Mouse (Mus musculus) heart, adult 2 months (tissue): ENCODE measurements around the gene Slc4a8. TPM values are rescaled to one million over a fixed set of nuclear protein-coding genes. Genes with fewer than 3 reads are reported as not detected.
A peak's percentile ranks its signal among the peaks of the same experiment; 100 is the strongest.

Experiments
- DNase-seq, 2 experiments: peaks; one replicate each; pipeline ENCODE4 v3.0.0; 2021
- H3K27ac ChIP-seq: fragments of 200-600 bp; 2 replicates; pipeline ENCODE4 v1.8.1; 2022
- H3K27me3 ChIP-seq: fragments of 200-500 bp; 2 replicates; pipeline ENCODE4 v1.6.1; 2012; ENCODE audit warnings: mild to moderate bottlenecking, low read length, inconsistent platforms, mixed read lengths; ENCODE audit not compliant: control insufficient read depth, insufficient read depth
- H3K36me3 ChIP-seq: fragments of 200-500 bp; 2 replicates; pipeline ENCODE4 v1.6.1; 2012; ENCODE audit warnings: low read length, inconsistent platforms; ENCODE audit not compliant: control insufficient read depth, insufficient read depth
- H3K4me1 ChIP-seq: fragments of 200-500 bp; 2 replicates; pipeline ENCODE4 v1.6.1; 2011; ENCODE audit warnings: low read length; ENCODE audit not compliant: control insufficient read depth, insufficient read depth
- H3K4me3 ChIP-seq: fragments of 200-600 bp; 2 replicates; pipeline ENCODE4 v1.8.1; 2022
- H3K79me2 ChIP-seq: fragments of 200-500 bp; replicated peaks from 2 replicates; pipeline ENCODE4 v1.6.1; 2012; ENCODE audit warnings: mild to moderate bottlenecking, inconsistent platforms, low read length, moderate library complexity, mixed read lengths; ENCODE audit not compliant: control insufficient read depth, insufficient read depth
- H3K9ac ChIP-seq: fragments of 200-500 bp; 2 replicates; pipeline ENCODE4 v1.6.1; 2012; ENCODE audit warnings: low read depth, mild to moderate bottlenecking, control low read depth, inconsistent platforms, low read length, mixed read lengths
- CTCF ChIP-seq: fragments of 200-600 bp; IDR thresholded peaks from 2 replicates; pipeline ENCODE4 v1.8.1; 2022; ENCODE audit warnings: antibody characterized with exemption, mild to moderate bottlenecking, moderate library complexity
- EP300 ChIP-seq: fragments of 200-500 bp; IDR thresholded peaks from 2 replicates; pipeline ENCODE4 v1.6.1; 2011; ENCODE audit warnings: low read depth, low read length, control low read depth; ENCODE audit not compliant: insufficient read depth
- POLR2A ChIP-seq: fragments of 200-500 bp; IDR thresholded peaks from 2 replicates; pipeline ENCODE4 v1.6.1; 2011; ENCODE audit warnings: mild to moderate bottlenecking, low read depth, low read length, control low read depth; ENCODE audit not compliant: insufficient read depth
- WGBS: fragments of 180-500 bp; shearing (Covaris S2); methylation state at CpG from one replicate; pipeline ENCODE4 v1.1.7; 2018; 5-methylcytosine and 5-hydroxymethylcytosine counted together
- intact Hi-C: fragments of 180-260 bp; cut with DNase I; formaldehyde crosslinking; loops from one replicate; pipeline ENCODE4 v1.15.1; 2025
- long read RNA-seq: library from polyadenylated mRNA; stranded (forward); transcript quantifications from one replicate; pipeline ENCODE4 v2.0.0, GENCODE M21; 2021
- polyA plus RNA-seq: library from polyadenylated mRNA; depleted of rRNA; stranded (reverse); fragments of >200 nt; gene quantifications from 2 replicates; pipeline ENCODE4 v1.2.3, GENCODE M21; 2012; rRNA removed
- total RNA-seq, 2 experiments: library from RNA; stranded (reverse); gene quantifications; 2 replicates each; pipeline ENCODE4 v1.2.3; 2021

Gene Slc4a8
- 1 to 10 TPM; 2.8 to 4.1 TPM for total RNA-seq
- polyA plus RNA-seq = 0.96 and 1.5 TPM in 2 replicates
- long read RNA-seq = 0 reads

GRCm38 (mm10) chr15:100761419-100762185 is at the start of gene Slc4a8:
TSS of gene Slc4a8 (plus strand) at chr15:100761747.
- 1% methylated on average over 64 of the region's 64 CpGs for WGBS
- TF ChIP-seq CTCF = peak; percentile 59
- TF ChIP-seq POLR2A = no peak
- no peak for TF ChIP-seq EP300
- peak within 1 kb of the TSS; percentile 54 for H3K9ac ChIP-seq
- DNase-seq = peak; percentile 85 to 91
- H3K27me3 ChIP-seq = peaks cover 7% of the 10 kb centered on the region
- no peaks in the 10 kb centered on the region for H3K36me3 ChIP-seq
- peak within 1 kb of the TSS; percentile 57 for H3K4me3 ChIP-seq
- intact Hi-C loops = loop anchor here (5.0 kb wide), 1 partner anchor 51 kb away; no protein-coding TSS in a partner anchor
- H3K4me1 ChIP-seq = no peaks in the 10 kb centered on the region
- no peaks in the 10 kb centered on the region for H3K79me2 ChIP-seq
- H3K27ac ChIP-seq = peak within 1 kb of the TSS; percentile 56

- WGBS = 75% methylated on average over 8 of the region's 8 CpGs
- DNase-seq = no peak
- Histone ChIP-seq H3K36me3 (no peaks in the 10 kb centered on the region), H3K4me1 (no peaks in the 10 kb centered on the region), H3K79me2 (no peaks in the 10 kb centered on the region), H3K4me3 (no peak overlapping the region), H3K9ac (no peak overlapping the region), H3K27me3 (no peaks in the 10 kb centered on the region), H3K27ac (no peak overlapping the region)
- intact Hi-C loops = no loop called here
- no peak for TF ChIP-seq CTCF
- no peak for TF ChIP-seq POLR2A
- TF ChIP-seq EP300 = no peak
These were observed 47.1 kb upstream of the Slc4a8 start for GRCm38 (mm10) chr15:100714470-100714869.

- 52% methylated on average over 9 of the region's 9 CpGs for WGBS
These were observed 46.1 kb upstream of the Slc4a8 start for GRCm38 (mm10) chr15:100715399-100715993.

GRCm38 (mm10) chr15:100717933-100718332 is 43.6 kb upstream of the Slc4a8 start:
- WGBS = 73% methylated on average over 6 of the region's 6 CpGs
- Histone ChIP-seq H3K9ac (no peak overlapping the region), H3K4me3 (no peak overlapping the region), H3K27ac (no peak overlapping the region), H3K4me1 (no peaks in the 10 kb centered on the region), H3K79me2 (no peaks in the 10 kb centered on the region), H3K27me3 (no peaks in the 10 kb centered on the region; the same call in 1 of the 2 replicates), H3K36me3 (no peaks in the 10 kb centered on the region)
- no peak for DNase-seq
- no peak for TF ChIP-seq CTCF
- TF ChIP-seq POLR2A = no peak
- no peak for TF ChIP-seq EP300
- intact Hi-C loops = no loop called here

More at GRCm38 (mm10) chr15:100715399-100715993, 46.1 kb upstream of the Slc4a8 start:
- Histone ChIP-seq H3K79me2 (no peaks in the 10 kb centered on the region), H3K9ac (no peak overlapping the region), H3K4me1 (no peaks in the 10 kb centered on the region), H3K27me3 (no peaks in the 10 kb centered on the region), H3K36me3 (no peaks in the 10 kb centered on the region), H3K27ac (no peak overlapping the region), H3K4me3 (no peak overlapping the region)
- TF ChIP-seq POLR2A (no peak), CTCF (no peak), EP300 (no peak)
- intact Hi-C loops = no loop called here
- no peak for DNase-seq

GRCm38 (mm10) chr15:100718572-100718971 is 43.0 kb upstream of the Slc4a8 start:
- H3K79me2 ChIP-seq = no peaks in the 10 kb centered on the region
- peak; percentile 47 for TF ChIP-seq CTCF
- TF ChIP-seq EP300 = no peak
- no peak overlapping the region for H3K4me3 ChIP-seq
- intact Hi-C loops = no loop called here
- WGBS = 78% methylated on average over 11 of the region's 11 CpGs
- H3K36me3 ChIP-seq = no peaks in the 10 kb centered on the region
- H3K4me1 ChIP-seq = no peaks in the 10 kb centered on the region
- no peaks in the 10 kb centered on the region; the same call in 1 of the 2 replicates for H3K27me3 ChIP-seq
- DNase-seq = no peak
- no peak overlapping the region for H3K27ac ChIP-seq
- H3K9ac ChIP-seq = no peak overlapping the region

GRCm38 (mm10) chr15:100719217-100719616 is 42.3 kb upstream of the Slc4a8 start:
- Histone ChIP-seq H3K36me3 (no peaks in the 10 kb centered on the region), H3K4me1 (no peaks in the 10 kb centered on the region), H3K9ac (no peak overlapping the region), H3K27ac (no peak overlapping the region), H3K79me2 (no peaks in the 10 kb centered on the region), H3K4me3 (no peak overlapping the region), H3K27me3 (no peaks in the 10 kb centered on the region; the same call in 1 of the 2 replicates)
- intact Hi-C loops = no loop called here
- TF ChIP-seq CTCF (no peak), EP300 (no peak), POLR2A (no peak)
- no peak for DNase-seq
- WGBS = 97% methylated on average over 5 of the region's 5 CpGs
